Mouse (Mus musculus) megakaryocyte-erythroid progenitor cell, adult 5-6 weeks (primary cell): ENCODE measurements at regions not wholly inside any gene's neighbourhood (a gene's known extent, or its start where the extent isn't known, plus 50 kb on each side); places are given as distances from the start of the nearest gene placed in this dataset.
A peak's percentile ranks its signal among the peaks of the same experiment; 100 is the strongest.

Experiments
- ATAC-seq: replicated peaks from 2 replicates; pipeline ENCODE4 v1.8.0; 2016; ENCODE audit warnings: mild to moderate bottlenecking, inconsistent platforms; ENCODE audit not compliant: severe bottlenecking, poor library complexity, low FRiP score, low TSS enrichment

DNA sequence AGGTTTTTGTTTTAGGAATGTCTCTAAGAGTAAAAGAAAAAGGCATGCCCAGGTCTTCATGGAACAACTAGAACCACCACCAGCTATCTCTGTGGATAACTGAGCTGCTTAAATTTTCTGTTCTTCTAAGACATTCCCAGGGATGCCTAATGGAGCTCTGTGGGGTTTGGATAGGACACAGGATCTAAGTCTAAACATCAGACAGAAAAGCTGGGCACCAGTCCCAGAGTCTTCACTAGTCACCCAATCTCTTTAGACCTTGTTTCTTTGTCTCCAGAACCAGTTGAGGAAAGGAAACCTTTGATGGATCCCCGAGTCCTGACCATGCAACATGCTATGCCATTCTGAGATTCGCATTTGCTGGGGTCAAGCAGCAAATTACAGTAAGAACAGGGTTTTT, 243.2 kb upstream of the Far2 start:
- no peak for ATAC-seq

DNA sequence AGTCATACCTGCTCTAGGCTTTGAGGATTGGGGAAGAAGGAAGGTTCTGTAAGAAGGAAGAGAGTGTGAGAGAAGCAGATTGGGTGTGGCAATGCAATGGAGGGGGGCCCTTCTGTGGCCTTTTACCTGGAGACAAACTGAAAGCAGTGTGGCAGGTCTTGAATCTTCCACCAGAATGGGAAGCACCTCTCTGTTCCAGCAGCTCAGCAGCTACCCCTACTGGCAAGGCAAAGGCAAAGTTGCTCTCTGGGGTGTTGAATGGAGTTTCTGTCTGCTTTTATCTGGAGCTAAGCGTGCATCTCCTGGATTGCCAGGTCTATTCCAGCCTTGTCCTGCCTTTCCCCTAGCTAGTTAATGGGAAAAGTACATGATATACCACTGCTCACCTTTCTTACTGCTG, 236.3 kb upstream of the Far2 start:
- peak; percentile 75 for ATAC-seq

DNA sequence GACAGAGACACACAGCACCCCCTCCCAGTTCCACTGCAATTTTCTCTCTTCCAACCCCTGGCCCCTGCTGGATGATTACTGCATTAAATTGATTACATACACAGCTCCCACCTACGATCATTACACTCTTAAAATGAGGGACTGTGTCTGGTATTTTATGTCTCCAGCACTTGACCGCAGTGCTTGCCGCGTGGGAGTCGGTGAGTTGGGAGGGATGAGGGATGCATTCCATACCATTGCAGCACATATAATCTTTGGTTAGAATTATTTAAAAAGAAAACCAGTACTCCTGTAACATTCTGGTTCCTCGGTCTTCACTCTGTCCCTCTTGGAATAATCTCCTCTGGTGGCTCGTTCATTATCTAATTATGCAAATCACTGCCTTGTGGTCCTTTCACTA, 230.2 kb upstream of the Far2 start:
- no peak for ATAC-seq

GRCm38 (mm10) chr6:147817262-147817661, 229.8 kb upstream of the Far2 start:
- ATAC-seq, result no peak

DNA sequence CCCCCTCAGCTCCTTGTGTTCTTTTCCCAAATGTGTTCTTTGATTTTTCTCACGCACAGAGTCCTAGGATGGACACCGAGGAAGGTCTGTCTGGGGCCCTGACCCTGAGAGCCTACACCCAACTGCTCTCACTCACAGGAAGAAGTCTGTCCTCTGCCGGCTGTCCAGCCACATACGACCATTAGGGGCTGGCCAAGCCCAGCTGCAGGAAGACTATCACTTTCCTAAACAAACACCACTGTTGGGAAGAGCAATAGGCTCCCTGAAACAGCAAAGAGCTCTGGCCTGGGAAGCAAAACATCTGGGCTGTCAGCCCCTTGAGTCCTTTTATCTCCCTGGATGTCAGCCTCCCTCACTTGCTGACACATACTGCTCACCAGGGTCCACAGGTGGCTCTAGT, 224.8 kb upstream of the Far2 start:
- ATAC-seq, result no peak

GRCm38 (mm10) chr6:147832521-147832920, 214.5 kb upstream of the Far2 start:
- no peak for ATAC-seq

DNA sequence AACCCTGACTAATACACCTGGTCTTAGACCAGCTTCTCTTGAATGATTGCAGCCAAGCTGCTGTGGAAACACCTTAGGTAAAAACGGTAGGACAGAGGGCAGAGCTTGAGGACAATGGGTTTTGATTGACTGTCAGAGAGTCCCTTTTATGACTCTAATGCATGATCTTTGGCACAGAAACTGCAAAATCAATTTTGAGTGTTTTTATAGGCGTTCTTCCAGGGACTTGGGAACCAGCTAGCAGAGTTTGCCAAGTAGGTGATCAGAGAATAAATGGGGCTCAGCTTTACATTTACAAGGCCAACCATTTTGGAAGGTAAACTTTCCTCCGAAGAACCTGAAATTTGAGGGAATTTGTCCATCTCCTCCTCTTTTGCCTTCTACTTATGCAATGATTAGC, 213.6 kb upstream of the Far2 start:
- no peak for ATAC-seq

- no peak for ATAC-seq
These were observed 208.2 kb upstream of the Far2 start for GRCm38 (mm10) chr6:147838846-147839245.

GRCm38 (mm10) chr6:147849988-147850387, 197.1 kb upstream of the Far2 start:
- ATAC-seq, result no peak

DNA sequence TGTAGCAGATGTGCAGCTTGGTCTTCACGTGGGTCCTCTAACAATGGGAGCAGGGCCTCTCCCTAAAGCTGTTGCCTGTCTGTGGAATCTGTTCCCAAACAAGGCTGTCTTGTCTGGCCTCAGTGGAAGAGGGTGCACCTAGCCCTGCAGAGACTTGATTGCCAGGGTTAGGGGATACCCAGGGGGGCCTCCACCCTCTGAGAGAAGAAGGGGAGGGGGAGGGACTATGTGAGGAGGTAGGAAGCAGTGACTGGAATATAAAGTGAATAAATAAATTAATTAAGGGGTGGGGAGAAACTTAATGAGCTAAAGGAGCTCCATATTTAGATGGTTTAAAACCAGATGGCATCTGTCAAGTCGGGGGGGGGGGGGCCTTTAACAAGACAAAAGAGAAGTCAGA, 185.9 kb upstream of the Far2 start:
- ATAC-seq, result no peak

DNA sequence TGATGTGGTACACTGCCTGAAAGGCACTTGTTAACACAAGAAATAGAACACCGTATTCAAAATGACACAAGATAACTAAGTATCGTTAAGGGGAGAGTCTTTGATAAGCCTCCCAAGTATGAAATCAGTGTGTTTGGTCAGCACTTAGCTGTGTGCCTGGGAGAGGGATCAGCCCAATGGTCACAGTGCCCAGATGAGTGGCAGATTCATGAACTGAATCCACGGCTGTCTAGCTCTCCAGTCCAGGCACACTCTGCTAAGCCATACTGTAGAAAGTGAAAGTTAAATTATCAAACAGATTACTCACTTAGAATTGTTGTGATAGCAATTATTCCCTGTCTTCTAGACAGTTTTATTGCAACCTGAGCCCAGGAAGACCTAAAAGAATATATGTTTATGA, 176.0 kb upstream of the Far2 start:
- no peak for ATAC-seq

GRCm38 (mm10) chr6:147873173-147873572, 173.9 kb upstream of the Far2 start:
- ATAC-seq, result no peak

DNA sequence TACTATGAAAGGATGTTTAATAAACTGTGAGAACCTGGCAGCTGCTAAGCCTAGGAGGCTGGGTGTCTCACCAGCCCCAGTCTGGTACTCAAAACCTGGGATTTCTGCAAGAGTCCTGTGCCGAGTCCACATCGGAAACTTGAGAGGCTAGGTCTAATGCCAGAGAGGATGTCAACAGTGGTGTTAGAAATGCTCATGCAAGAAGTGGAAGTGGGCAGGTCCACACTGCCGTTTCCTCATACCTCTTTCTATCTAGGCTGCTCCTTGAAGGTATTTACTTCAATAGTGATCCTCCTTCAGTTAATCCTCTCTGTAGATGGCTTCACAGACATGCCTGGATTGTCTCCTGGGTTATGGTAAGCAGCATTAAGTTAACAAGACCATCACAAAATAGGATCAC, 168.6 kb upstream of the Far2 start:
- no peak for ATAC-seq

- ATAC-seq, result no peak
These were observed 161.2 kb upstream of the Far2 start for GRCm38 (mm10) chr6:147885902-147886301.

DNA sequence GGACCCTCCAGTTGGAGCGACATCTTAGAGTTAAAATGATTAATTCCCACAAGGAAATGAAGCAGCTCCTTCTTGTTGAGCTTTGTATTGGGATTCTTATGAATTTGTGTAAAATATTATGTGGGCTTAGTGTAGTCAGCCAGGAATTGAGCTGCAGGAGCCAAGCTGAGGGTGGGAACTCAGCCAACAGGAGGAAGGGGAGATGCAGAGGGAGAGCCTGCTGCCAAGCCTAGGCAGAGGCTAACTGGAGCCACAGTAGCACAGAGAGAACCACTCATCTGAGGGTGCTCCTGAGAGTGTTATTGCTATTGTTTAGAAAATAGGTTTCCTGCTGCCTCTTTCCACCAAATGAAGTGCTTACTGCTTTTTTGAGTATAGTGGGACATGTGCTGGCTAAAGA, 127.4 kb upstream of the Far2 start:
- no peak for ATAC-seq

DNA sequence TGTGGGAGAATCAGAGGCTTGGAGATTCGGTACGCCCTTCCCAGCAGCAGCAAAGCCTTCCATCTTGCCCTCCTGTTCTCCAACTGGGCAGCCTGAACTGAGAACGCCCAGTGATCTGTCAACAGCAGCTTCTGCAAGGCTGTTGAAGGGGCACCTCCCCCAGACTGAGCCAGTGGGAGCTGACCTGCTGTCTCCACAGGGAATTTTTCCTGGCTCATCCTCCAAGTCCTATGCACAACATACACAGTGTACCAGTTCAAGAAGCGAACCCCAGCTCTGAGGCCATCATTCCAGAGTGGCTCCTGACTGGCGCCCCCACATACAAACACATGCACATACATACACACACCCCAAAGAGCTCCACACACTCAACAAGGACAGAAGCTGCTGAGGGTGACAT, 126.0 kb upstream of the Far2 start:
- ATAC-seq, result no peak

GRCm38 (mm10) chr6:147922506-147922905, 124.6 kb upstream of the Far2 start:
- ATAC-seq, result no peak

DNA sequence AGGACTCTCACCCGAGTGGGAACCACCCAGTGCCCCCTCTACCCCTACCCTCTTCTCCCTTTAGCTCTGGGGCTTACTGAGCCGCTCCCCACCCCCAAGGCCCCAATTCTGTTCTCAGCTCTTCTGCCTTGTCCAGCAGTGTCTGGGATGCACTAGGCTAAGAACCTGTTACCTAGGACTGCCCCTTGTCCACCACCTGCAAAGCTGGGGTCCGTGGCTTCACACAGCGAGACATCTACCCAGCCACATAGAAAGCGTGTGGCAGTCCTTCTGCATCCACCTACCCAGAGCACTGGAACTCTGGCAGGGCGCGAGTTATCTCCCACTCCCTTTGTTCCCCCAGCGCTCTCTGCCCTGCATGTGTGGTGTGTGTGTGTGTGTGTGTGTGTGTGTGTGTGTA, 123.8 kb upstream of the Far2 start:
- no peak for ATAC-seq

- ATAC-seq, result no peak
These were observed 118.1 kb upstream of the Far2 start for GRCm38 (mm10) chr6:147928951-147929350.

DNA sequence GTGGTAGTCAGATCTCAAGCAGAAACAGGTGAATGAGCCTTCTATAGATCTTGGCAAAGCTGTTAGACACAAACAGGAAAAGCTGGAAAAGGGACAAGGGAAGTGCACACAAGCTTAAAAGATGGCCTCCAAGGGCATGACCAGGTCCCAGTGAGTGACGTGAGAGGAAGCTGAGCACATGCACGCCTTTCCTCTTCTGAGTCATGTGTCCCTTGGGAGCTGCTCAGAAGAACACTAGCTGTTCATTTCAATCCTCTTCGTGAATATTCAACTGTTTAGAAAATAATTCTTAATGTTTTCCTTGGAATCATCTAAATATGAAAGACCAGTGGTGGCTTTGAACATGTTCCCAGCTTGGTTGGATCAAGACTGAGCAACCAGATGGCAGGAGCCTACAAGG, 103.0 kb upstream of the Far2 start:
- ATAC-seq, result no peak

DNA sequence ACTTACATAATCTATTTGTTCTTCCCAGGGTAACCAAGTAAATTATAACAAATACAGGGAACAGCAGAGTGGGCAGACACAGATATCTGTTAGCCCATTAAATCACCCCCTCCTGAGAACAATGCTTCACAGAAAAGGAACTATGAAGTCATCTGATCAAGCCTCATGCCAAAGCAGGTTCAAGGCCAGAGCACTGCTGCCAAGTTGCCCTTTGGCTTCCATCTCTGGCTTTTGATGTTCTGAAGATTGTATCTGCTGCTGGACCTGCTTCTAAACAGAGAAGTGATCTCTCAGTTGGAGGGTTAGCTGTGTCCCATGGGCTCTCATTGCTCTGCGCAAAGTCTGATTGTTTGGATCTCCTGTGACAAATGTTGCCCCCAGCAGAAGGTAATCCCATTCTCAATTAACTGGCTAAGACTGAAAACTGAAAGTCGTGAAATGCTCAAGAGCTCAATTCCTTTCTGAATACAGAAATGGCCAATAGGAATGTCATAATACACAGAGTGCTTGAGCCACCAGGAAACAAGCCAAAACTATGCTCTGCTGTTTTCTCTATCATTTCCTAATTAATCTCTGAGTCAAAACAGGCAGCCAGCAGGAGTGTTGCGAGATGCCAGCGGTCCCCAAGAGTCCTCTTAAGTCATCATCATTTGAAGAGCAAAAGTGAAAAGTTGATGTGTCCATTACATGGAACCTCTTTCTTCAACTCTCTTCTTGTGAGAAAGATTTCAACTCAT, 102.0 kb upstream of the Far2 start:
- ATAC-seq, result no peak

DNA sequence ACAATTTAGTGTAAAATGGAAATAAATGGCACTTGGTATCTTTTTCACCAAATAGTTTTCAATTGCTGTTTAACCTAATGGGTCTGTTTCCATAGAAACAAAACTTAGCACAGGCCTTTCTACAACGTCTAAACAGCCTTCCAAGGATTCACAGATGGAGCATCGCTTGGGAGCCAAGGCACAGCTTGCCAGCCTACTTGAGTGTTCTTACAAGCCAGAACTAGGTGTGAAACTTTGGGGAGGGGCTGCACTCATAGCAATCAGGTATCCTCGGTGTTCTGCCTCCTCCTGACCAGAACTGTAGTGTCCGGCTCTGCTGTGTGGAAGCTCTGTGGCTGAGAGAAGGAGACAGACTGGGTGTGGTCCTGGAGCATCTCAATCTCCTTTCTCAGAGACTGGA, 99.1 kb upstream of the Far2 start:
- ATAC-seq, result no peak
